ENCODE assay signal across 15 mouse cellular contexts in genomic region chr19:17097210-17097609, GRCm38 (mm10).
"Had no signal": no experiment of that assay in that cellular context is flagged by ENCODE, and none has a peak within 500 bp of the region (broad histone marks: within the 10 kb centered on the region; RNA-seq: fewer than 3 reads in every experiment).

No protein-coding gene starts in this region.

- ATAC-seq: liver, embryonic 12.5 days; midbrain, embryonic 16.5 days had no signal

- H3K27ac ChIP-seq: liver, embryonic 12.5 days; liver, embryonic 14.5 days; midbrain, embryonic 10.5 days; midbrain, embryonic 12.5 days; neural tube, embryonic 12.5 days had no signal

- DNase-seq: lung, adult 18-20 months; lung, postnatal 10 days; lung, postnatal 4 days; midbrain, embryonic 14.5 days; right cerebral cortex, postnatal 14 days; thymus, adult 2 months; thymus, postnatal 25 days; thymus, postnatal 4 days had no signal

- H3K9ac ChIP-seq: liver, embryonic 12.5 days; liver, embryonic 14.5 days; midbrain, embryonic 12.5 days; neural tube, embryonic 12.5 days had no signal

- H3K36me3 ChIP-seq: liver, embryonic 12.5 days; midbrain, embryonic 10.5 days; midbrain, embryonic 12.5 days; neural tube, embryonic 12.5 days had no signal

- H3K4me3 ChIP-seq: liver, embryonic 12.5 days; midbrain, embryonic 10.5 days; midbrain, embryonic 12.5 days; myocyte; neural tube, embryonic 12.5 days had no signal

- H3K4me2 ChIP-seq: liver, embryonic 12.5 days; midbrain, embryonic 12.5 days; neural tube, embryonic 12.5 days had no signal

- H3K27me3 ChIP-seq: midbrain, embryonic 12.5 days; neural tube, embryonic 12.5 days had no signal

- H3K9me3 ChIP-seq: liver, embryonic 12.5 days; midbrain, embryonic 10.5 days; midbrain, embryonic 12.5 days; neural tube, embryonic 12.5 days had no signal

- H3K4me1 ChIP-seq: liver, embryonic 12.5 days; neural tube, embryonic 12.5 days had no signal
